Mouse (Mus musculus) cerebellum, postnatal 36 days (tissue): ENCODE measurements around the gene Por.

Experiments used
- DNase-seq, 2 experiments: peaks; one replicate each; pipeline ENCODE4 v3.0.0; 2021 to 2022; ENCODE audit warnings: mixed read lengths in 2 of 2

The Por gene

GRCm38 (mm10) chr5:135657703-135658373, 12.0 kb upstream of the Por start:
- DNase-seq: no peak

GRCm38 (mm10) chr5:135659956-135660355, 9.9 kb upstream of the Por start:
- no peak for DNase-seq

- no peak for DNase-seq
Measured at GRCm38 (mm10) chr5:135660535-135660934, 9.3 kb upstream of the Por start.

GRCm38 (mm10) chr5:135666890-135667289, 2.9 kb upstream of the Por start:
- DNase-seq: no peak

GRCm38 (mm10) chr5:135668071-135668470, 1.8 kb upstream of the Por start:
- no peak for DNase-seq

- DNase-seq: no peak
Measured at GRCm38 (mm10) chr5:135670881-135671280, 1.0 kb downstream of the Por start.

GRCm38 (mm10) chr5:135672509-135672908, 2.7 kb downstream of the Por start:
- DNase-seq: no peak

GRCm38 (mm10) chr5:135672980-135673379, 3.1 kb downstream of the Por start:
- DNase-seq: no peak

- no peak for DNase-seq
Measured at GRCm38 (mm10) chr5:135674349-135674775, 4.5 kb downstream of the Por start.

GRCm38 (mm10) chr5:135674821-135675220, 5.0 kb downstream of the Por start:
- peak; percentile 27 to 39 for DNase-seq

- no peak for DNase-seq
Measured at GRCm38 (mm10) chr5:135676696-135677095, 6.9 kb downstream of the Por start.

GRCm38 (mm10) chr5:135677251-135677650, 7.4 kb downstream of the Por start:
- no peak for DNase-seq

- no peak for DNase-seq
Measured at GRCm38 (mm10) chr5:135678481-135678880, 8.6 kb downstream of the Por start.

GRCm38 (mm10) chr5:135680967-135681545, 11.2 kb downstream of the Por start:
- no peak for DNase-seq

GRCm38 (mm10) chr5:135682009-135682408, 12.2 kb downstream of the Por start:
- DNase-seq: no peak

- no peak for DNase-seq
Measured at GRCm38 (mm10) chr5:135682942-135683570, 13.2 kb downstream of the Por start.

GRCm38 (mm10) chr5:135690401-135690800, 20.6 kb downstream of the Por start:
- no peak for DNase-seq

- DNase-seq: no peak
Measured at GRCm38 (mm10) chr5:135691266-135691665, 21.4 kb downstream of the Por start.

- no peak for DNase-seq
Measured at GRCm38 (mm10) chr5:135693281-135693853, 23.5 kb downstream of the Por start.

- DNase-seq: no peak
Measured at GRCm38 (mm10) chr5:135695277-135695721, 25.5 kb downstream of the Por start.

GRCm38 (mm10) chr5:135697711-135698111, 27.9 kb downstream of the Por start:
- DNase-seq: no peak

GRCm38 (mm10) chr5:135701601-135702000, 31.8 kb downstream of the Por start:
- DNase-seq: no peak

- no peak for DNase-seq
Measured at GRCm38 (mm10) chr5:135702190-135702589, 32.4 kb downstream of the Por start.

GRCm38 (mm10) chr5:135702682-135703192, 32.9 kb downstream of the Por start:
- DNase-seq: no peak
